Mouse (Mus musculus) E14TG2a.4 (cell line): ENCODE measurements around the gene Gm5460.

Experiments used
- CTCF ChIP-seq: conservative IDR thresholded peaks from 2 replicates; pipeline ENCODE4 v1.5.1; 2014; ENCODE audit warnings: low read length
- NANOG ChIP-seq: IDR thresholded peaks from 2 replicates; pipeline ENCODE4 v1.6.1; 2014; ENCODE audit warnings: borderline replicate concordance, low read length, mixed read lengths

DNA sequence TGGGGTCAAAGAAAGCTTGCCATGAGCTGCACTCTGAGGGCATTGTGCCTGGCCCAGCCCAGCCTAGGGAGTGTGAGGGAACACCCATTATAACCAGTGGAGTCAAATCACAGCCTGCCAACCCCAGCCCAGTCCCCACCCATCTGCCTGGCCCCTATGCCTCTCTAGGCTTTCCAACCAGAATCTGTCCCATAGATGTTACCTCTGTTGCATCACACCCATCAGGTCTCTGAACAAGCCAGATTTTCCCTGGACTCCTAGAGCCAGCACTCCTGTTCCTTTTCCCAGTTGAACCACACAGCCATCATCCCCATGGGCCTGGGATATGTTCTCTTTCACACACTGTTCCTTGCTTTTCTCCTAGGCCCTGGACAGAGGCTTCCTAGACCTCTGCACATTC is 15.1 kb upstream of the Gm5460 start:
- no peak for TF ChIP-seq CTCF
- no peak for TF ChIP-seq NANOG
